Mouse (Mus musculus): ENCODE data around the gene P3h3.
"Not testable (repeated sequence)": the region's sequence is repeated elsewhere in the genome, so short reads cannot be mapped to it uniquely, and the experiment has no call there.

P3h3 gene

GRCm38 (mm10) chr6:124856916-124857839 lies at the start of gene P3h3:
Gene P3h3, minus strand, starts transcription at chr6:124857752.
- DNase-seq (ENCODE audit: low spot score in 2 of 2) = peak; percentile 74 to 83

DNA sequence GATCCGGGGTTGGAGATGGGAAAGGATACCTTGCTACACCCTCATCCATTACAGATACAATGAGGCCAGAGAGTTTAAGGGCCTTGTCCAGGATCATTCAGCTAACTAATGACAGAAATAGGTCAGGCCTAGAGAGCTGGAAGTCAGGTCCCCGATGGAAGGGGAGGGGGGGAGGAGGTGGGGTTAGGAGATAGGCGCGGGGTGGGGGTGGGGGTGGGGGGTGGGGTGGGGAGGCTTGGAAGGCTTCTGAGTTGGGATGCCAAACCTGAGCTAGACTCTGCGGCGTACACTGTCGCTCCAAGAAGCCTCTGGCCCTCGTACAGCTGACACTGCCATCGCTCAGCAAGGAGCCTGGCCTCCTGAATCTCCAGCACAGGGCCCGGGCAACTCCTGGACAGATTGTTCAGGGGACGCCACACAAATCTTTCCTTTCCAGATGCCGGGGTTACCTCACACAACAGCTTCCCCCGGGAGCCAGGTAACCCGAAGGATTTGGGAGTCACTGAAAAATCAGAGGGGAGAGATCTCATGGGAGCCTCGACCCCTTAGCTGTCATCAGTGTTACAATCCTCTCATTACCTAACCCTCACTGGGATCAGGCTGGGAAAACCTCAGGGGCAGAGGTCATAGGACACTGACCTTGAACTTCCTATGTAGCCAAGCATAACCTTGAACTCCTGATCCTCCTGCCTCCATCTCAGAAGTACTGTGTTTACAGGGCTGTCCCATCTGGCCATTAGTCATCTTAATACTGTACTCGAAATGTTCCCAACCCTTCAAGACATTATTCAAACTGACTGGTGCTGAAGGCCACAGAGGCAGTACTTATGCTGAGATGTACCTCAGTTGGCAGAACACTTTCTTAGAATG lies 47.7 kb upstream of the P3h3 start:
- DNase-seq (ENCODE audit: low spot score in 2 of 2) = no peak

DNA sequence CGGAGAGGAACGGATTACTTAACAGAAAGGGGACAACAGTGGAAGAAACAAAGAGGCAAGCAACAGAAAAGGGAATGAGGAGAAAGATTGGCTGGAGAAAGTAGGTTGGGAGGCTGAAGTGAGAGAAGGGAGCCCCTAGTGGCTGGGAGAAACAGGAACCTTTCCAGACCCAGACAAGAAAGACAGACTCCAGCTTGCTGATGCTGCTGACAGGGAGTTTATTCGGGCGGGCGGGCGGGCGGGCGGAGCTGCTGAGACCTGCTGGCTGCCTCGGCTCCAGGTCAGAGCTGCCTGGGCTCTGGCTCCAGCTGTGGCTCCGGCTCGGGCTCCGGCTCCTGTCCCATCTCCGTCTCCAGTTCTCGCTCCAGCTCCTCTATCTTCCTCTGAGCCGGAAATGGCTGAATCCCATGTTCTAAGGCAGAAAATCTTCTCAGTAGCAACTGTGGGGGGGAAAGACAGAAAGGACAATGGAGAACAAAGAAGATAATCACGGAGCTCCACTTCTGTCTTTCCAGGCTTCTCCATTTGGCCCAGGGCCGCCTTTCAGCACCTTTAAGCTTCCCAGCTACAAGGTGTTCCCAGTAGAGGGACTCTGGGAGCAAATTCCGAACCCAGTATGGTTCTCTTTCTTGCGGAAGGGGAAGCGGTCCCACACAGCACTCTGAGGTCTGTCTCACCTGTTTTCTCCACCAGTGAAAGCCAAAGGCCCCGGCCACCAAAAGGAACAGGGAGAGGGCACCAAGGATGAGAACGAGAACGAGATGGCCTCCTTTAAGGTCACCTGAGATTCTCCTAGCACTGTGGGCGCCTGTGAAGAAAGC lies 46.8 kb upstream of the P3h3 start:
- peak; percentile 62 to 71 for DNase-seq (ENCODE audit: low spot score in 2 of 2)

GRCm38 (mm10) chr6:124903580-124904151 lies 46.1 kb upstream of the P3h3 start:
- DNase-seq (ENCODE audit: low spot score in 2 of 2) = peak; percentile 94 to 96

- DNase-seq (ENCODE audit: low spot score in 2 of 2) = no peak
These were observed 44.3 kb upstream of the P3h3 start for GRCm38 (mm10) chr6:124901851-124902250.

- DNase-seq (ENCODE audit: low spot score in 2 of 2) = peak in 1 of 2 experiments; percentile 30
These were observed 43.4 kb upstream of the P3h3 start for GRCm38 (mm10) chr6:124900801-124901480.

- no peak for DNase-seq (ENCODE audit: low spot score in 2 of 2)
These were observed 42.7 kb upstream of the P3h3 start for GRCm38 (mm10) chr6:124900056-124900800.

- DNase-seq (ENCODE audit: low spot score in 2 of 2) = no peak
These were observed 40.8 kb upstream of the P3h3 start for GRCm38 (mm10) chr6:124898359-124898758.

- DNase-seq (ENCODE audit: low spot score in 2 of 2) = not testable (repeated sequence)
These were observed 36.6 kb upstream of the P3h3 start for GRCm38 (mm10) chr6:124894113-124894512.

DNA sequence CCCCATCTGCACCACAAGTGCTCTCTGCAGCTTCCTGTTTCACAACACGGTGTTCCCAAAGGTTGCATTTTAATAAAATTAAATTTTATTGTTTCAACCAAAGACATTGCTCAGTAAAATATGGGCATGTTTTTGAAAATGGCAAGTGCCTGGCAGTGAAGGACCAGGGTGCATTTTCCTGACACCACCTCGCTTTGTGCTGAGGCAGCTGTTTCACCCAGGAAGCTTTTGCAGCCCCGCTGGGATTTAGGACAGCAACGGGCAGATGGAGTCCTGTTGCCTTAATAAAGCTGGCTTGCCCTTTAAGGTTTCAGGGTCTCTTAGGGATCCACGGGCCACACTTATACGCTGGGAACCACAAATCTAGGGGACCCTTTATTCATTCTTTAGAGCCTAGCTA lies 33.4 kb upstream of the P3h3 start:
- no peak for DNase-seq (ENCODE audit: low spot score in 2 of 2)

GRCm38 (mm10) chr6:124888555-124889125 lies 31.1 kb upstream of the P3h3 start:
- DNase-seq (ENCODE audit: low spot score in 2 of 2) = no peak

- DNase-seq (ENCODE audit: low spot score in 2 of 2) = no peak
These were observed 30.4 kb upstream of the P3h3 start, which contains the start of gene Cd4 for GRCm38 (mm10) chr6:124887986-124888385. Gene Cd4, minus strand, starts transcription at chr6:124888221.

DNA sequence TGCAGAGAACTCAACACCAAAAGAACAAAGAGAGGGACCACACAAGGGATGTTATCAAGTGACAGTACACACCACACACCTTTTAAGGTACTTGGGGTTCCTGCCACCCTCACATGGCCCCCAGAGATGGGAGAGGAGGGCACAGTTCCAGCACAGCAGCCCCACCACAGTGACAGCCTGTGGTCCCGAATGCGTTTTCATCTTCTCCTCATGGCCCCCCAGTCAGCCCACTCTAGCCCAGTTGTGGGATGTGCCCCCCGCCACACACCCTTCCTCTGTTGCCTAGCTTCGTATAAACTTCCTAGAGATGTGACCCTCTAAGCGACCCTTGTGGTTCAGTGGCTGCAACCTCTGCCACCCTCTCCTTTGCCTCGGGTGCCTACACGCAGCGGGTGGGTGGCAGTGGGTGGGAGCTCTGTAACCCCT lies 28.4 kb upstream of the P3h3 start:
- DNase-seq (ENCODE audit: low spot score in 2 of 2) = no peak

DNA sequence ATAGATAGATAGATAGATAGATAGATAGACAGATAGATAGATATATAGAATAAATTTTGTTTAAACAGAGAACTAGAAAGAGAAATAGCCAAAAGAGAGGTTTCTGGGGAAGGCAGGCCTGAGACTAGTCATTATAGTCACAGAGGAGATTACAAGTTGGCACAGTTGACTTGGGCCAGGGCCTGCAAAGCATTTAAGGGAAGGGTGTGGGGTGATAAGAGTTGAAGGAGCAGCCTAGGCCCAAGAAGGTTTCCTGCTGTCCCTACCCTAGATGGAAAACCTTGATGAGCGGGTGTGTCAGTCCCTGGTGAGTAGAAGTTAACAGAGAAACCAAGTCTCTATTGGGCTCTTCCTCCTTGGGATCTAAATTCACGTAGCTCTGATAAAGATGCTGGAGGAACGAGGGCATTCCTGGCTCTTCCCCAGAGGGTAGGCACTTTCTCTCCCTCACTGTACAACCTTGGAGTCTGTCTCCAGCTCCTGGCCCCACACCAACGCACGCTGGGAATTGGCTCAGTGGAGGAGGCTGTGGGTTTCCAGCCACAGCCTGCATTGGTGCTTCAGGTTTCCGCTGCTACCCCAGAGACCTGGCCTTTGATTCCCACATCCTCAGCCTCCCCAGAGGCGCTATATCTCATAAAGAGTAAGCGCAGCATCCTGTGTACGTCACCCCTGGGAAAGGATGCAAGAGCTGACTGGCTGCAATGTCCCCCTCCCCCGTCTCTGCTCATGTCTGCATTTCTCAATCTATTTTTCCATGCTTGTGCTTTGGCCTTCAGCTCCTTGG lies 27.4 kb upstream of the P3h3 start:
- no peak for DNase-seq (ENCODE audit: low spot score in 2 of 2)

DNA sequence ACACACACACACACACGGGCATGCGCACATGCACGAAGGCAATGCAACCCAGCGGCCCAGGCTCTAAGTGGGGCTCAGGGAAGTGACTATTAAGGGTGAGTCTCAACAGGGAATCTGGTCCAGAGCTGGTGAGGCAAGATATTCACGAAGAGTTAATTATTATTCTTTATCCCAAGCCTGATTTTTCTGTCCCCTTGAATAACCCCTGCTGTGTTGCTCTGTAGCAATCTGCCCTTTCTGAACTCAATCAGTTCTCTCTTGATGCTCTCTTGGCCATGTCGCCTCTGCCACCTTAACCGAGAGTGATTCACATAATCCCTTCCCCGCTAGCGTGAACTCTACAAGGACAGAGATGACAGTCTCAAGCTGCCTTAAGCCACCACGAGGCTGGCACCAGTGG lies 25.8 kb upstream of the P3h3 start:
- DNase-seq (ENCODE audit: low spot score in 2 of 2) = no peak

DNA sequence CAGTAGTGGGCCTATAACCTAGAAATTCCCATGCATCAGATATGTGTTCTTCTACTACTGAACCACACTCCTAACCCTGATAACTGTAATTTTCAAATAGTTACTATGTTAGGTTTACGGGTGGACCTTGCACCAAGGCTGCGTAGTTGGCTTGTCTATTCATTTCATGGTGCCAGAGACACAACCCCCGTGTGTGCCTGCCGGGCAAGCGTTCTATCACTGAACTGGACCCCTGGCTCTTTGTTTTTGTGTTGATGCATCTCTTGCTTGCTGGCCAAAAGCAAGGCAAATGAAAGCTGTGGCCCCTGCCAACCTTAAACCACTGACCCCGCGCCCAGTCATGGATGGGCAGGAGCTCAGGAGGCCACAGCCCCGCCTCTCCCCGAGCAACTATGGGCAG lies 24.3 kb upstream of the P3h3 start:
- DNase-seq (ENCODE audit: low spot score in 2 of 2) = no peak

GRCm38 (mm10) chr6:124879390-124879789 lies 21.8 kb upstream of the P3h3 start:
- DNase-seq (ENCODE audit: low spot score in 2 of 2) = no peak

GRCm38 (mm10) chr6:124874348-124874747 lies 16.8 kb upstream of the P3h3 start:
- no peak for DNase-seq (ENCODE audit: low spot score in 2 of 2)

GRCm38 (mm10) chr6:124866560-124866959 lies 9.0 kb upstream of the P3h3 start:
- no peak for DNase-seq (ENCODE audit: low spot score in 2 of 2)
